Mouse (Mus musculus) urinary bladder, adult 2 months (tissue): ENCODE measurements around the gene Prtg. TPM values are rescaled to one million over a fixed set of nuclear protein-coding genes. Genes with fewer than 3 reads are reported as not detected.

ENCODE experiments used
- DNase-seq: peaks from one replicate; pipeline ENCODE4 v3.0.0; 2022; ENCODE audit warnings: low spot score
- polyA plus RNA-seq: library from polyadenylated mRNA; depleted of rRNA; stranded (reverse); fragments of >200 nt; gene quantifications from 2 replicates; pipeline ENCODE4 v1.2.3, GENCODE M21; 2012; rRNA removed

Gene Prtg
- 0.10 and 0.22 TPM in 2 replicates for polyA plus RNA-seq

DNA sequence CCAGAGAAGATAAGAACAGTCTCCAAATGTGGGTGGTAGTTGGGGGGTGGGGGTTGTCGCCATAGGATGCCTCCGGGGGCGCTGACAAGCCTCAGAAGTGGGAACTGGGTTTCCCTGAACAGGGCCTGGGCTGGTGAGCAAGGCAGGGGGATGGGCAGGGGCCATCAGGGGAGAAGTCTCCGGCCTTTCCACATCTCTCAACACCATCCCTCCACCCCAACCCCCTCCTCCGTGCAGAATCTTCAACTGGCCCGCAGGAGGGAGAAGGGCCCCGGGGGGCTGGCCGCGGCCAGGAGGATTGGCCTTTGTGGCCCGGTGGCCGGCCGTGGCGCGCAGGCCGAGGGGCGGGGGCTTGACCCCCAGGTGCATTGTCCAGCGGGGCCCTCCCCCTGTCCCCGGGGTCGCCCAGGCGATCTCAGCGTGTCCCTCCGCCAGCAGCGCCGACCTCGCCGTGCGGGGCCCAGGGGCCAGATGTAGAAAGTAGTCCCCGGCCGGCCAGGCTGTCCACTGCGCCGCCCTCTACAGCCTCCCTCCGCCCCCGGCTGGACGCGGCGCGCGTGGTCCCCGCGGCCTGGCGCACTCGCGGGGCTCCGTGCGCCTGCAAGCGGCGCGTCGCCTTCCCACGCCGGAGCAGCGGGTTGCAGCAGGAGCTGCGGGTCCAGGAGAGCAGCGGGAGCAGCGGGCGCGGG is at the start of gene Prtg:
Prtg (plus strand) TSS at position 144 of the 689 bp plus-strand sequence.
- DNase-seq: peak; percentile 23

DNA sequence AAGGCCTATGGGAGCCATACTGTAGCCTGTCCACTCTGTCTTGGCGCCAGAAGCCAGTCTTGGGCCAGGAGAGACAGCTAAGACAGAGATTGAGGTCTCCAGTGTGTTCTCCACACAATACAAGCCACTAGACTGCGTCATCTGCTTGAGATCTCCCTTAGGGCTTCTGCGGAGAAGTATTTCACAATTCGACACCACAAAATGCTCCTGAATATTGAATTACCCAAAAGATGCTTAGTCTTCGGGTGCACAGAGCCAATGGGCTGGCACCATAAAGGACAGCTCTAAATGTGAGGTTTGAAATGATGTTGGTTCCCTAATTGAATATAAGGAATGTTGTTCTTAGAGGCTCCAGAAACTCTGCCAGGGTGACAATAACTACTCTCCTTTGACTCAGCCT is 49.5 kb upstream of the Prtg start:
- no peak for DNase-seq

DNA sequence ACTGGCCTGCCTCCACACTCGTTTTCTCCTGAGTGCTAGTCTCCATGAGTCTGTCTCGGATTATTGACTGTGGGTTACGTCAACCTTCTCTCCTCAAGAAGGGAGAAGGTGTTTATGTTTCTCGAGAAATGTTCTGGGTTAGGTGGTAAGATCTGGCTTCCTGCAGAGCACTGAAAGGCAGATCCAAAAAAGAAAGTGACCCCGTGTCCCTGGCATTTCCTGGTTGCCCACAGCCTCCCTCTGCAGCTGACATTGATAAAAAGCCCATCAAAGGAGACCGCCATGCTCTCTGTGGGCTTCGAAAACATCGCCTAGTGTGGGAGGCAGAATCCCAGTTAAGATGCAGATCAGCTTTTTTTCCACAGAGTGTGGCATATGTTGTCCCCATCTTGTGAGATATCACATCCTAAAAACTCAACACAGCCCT is 48.0 kb upstream of the Prtg start:
- no peak for DNase-seq

DNA sequence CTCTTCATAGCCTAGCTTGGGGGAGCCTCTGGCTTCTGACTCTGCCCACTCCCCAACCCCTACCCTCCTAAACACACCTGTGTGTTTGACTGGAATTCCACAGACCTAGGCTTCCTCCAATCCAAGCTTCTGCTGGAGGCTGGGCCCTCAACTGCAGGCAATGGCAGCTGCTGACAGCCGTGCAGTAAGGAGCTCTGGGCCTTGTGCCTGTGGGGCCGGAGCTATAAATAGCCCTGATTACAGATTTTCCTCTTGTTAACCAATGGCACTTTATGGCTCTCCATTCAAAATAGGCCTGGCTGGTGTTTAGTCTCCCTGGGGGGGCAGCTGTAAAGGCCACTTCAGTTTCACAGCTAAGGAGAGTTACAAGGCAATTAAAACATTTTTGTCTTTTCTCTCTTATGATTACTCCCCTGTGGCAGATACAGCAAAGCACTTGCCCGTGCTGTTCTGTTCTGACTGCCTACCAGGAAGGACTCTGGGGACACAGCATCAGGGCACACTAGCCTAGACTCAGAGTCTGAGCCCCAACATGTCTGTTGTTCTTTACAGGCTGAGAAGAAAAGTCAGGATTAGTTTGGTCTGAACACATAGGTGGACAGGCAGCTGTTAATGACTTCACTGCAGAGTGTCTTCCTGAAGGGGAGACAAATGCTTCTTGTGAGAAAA is 43.5 kb upstream of the Prtg start:
- DNase-seq: no peak

DNA sequence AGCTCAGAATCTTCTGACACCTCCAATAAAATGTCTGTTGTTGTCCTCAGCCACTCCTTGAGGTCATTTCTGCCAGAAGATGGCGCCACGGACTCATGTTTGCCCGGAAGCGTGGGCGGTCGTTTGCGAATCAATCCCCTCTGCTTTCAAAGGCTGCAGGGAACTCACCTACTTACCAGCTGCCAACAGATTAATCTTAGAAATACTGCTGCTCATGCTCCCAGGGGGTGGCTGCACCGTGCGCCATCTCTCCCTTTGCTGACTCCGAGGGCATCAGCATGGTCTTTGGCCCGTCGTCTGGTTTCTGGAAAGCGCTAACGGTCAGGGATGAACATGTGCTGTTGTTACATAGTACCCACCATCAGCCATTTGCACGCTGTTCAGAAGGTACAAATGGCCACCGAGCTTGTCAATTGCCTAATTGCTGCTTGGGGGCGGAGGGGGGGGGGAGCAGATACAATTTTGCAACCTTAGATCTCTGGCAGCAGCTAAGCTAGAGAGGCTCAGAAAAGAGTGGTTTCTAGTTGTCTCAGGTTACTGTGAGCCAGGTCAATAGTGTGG is 39.8 kb upstream of the Prtg start:
- DNase-seq: peak; percentile 57

DNA sequence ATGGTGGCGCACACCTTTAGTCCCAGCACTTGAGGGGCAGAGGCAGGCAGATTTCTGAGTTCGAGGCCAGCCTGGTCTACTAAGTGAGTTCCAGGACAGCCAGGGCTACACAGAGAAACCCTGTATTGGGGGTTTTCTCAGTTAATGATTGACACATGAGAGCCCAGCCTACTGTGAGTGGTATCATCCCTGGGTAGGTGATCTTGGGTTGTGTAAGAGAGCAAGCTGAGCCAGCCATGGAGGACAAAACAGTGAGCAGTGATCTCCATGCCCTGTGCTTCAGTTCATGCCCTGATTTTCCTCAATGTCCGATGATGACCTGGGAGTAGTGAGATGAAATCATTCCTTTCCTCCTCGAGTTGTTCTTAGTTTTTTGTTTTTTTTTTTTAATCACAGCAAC is 31.7 kb upstream of the Prtg start:
- DNase-seq: no peak

DNA sequence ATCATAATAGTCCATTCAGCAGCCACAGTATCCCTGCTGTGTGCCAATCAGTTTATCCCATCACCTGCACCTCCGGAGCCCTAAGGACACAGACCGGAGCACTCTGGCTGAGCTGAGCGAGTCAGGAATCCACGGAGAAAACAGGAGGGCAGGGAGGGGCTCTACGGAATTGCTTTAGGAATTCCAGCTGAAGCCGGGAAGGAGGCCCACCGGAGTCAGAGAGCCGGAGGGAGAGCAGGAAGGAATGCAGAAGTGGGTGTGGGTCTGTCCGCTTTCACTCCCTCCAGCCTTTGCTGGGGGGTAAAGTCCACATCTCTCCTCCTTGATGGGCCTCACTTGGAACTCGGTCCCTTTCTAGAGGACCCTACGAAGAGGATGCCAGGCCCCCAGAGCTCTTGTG is 27.7 kb upstream of the Prtg start:
- DNase-seq: no peak

DNA sequence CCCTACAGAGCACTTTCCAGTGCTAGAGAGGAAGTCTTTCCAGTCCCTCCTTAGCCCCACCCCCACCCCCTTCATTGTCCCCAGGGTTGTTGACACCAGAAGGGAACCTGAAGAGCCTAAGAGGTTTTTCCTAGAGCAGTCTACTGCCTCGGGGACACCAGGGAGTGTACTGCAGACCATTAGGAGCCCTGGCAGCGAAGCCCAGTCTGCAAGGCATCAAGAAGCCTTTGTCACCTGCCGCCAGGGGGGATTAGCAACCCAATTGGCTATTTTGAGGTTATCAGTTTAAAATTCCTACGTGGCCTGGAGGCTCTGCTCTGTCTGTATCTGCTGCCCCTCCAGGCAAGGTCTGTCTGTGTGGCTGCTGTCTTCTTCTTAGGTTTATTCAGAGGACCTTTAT is 26.9 kb upstream of the Prtg start:
- DNase-seq: no peak

DNA sequence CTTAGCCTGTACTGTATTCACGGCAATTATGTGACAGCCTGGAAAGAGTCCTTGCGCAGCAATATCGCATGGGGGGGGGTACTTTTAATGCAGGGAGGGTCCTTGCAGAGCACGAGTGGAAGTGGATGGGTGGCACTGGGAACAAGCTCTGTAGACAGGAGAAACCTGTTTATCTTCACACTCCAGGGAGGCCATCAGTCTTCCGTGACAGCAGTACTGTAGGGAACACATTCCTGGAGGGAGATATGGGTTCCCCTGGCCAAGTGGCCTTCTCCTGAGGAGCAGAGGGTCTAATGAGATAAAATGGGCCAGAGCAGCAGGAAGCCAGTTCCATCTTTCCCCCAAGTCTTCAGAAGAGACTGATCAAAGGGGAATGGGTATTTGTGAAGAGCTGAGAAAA is 26.0 kb upstream of the Prtg start:
- DNase-seq: no peak

DNA sequence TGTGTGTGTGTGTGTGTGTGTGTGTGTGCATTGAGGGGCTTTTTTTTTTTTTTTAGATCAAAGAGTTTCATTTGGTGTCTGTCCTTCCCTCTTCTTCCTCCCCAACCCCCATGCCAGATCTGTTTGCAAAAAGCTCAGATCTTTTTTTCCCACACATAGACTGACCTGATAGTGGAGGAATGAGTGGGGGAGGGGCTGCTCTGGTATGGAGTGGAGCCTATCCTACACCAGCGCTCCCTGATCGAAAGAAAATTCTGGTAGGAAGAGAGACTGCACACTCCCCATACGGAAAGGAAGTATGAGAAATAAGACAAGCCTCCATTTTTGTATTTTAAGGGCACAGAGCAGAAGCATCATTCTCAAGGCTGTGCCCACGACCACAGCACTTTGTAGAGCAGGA is 25.2 kb upstream of the Prtg start:
- DNase-seq: no peak

DNA sequence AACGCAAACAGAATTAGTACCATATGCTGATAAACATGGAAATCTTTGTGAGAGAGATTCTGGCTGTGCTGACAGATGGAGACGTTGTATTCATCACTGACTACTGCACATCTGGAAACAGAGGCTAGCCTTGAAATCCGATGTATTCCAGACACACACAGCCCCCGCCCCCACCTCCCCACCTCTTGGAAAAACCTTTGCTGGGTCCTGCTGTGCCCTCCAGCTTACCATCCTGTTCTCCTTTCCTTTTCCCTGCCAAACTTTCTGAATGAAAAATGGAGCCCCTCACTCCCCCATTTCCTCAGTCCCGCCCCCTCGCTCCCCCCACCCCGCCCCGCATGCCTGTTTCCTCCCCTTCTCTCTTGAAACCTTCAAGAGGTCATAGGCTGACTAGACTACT is 24.6 kb upstream of the Prtg start:
- no peak for DNase-seq

DNA sequence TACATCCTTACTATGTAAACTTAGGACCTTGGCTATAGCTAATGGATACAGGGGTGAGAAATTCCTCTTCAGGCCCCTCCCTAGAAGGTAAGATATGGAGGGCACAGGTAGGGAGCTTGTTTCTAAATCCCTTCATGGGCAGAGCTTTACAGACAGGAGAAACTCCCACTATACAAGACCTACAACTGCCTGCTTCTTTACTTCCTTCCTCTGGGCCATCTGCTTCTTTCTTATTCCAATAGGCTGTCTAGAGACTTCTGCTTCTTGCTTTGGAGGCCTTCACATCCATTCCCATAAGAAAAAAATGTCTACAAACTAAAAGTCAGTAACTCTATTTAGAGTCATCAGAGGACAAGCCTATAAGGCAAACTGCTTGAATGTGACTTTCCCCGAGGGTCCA is 18.9 kb upstream of the Prtg start:
- DNase-seq: no peak

DNA sequence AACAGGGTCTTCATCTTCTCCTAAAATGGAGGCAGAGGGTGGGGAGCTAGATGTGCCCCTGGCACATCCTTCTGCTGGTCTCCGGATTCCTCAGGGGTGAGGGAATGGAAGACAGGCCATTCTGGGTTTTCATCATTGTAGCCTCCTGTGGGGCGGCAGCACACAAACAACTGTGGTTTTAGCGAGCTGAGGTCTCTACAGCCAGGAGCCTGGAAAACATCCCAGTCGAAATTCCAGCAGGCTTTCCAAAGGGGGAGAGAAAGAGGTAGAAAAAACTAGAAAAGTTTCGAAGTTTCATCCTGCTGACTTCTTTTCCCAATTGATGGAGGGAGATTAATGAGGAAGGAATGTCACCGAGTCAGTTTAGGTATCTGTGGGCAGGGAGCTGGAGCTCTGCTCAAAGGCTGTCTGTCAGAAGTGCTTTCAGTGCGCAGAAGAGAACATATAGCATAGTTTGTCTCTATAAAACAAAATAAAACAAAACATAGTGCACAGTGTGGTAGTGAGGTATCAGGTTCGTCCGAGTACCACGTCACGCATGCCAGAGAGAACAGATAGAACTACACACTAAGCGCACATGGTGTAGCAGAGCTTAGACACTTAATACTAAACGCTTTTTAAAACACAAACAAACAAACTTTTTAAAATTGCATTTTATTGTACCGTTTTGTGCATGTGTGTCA is 16.0 kb upstream of the Prtg start:
- no peak for DNase-seq

DNA sequence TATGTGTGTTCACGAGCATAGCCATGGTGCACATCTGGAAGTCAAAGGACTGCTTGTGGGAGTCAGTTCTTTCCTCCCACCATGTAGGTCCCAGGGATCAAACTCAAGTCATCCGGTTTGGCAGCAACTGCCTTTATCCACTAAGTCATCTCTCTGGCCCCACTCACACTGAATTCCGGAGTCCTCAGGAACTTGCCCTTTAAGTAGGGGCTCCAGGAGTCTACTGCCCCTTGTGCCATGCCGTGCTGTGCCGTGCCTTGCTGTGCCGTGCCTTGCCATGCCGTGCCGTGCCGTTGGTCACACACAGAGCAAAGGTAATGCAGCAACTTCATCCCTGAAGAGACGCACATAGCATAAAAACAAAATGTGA is 15.5 kb upstream of the Prtg start:
- no peak for DNase-seq

DNA sequence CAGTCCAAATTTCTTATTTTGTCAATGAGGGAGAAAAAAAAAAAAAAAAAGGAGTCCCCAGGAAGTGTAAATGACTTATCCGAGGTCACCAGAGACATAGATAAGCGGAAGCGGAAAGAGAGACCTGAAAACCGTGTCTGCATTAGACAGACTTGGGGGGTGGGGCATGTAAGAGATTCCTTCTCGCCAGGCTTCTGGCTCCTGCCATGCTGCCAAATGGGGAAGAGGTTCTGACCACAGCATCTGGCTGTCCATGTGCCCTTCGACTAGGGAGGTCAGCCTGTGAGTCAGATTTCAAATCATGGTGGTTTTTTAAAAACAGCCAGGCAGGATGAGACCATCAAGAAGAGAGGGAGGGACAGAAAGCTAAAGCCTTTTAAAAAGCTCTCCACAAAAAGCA is 15.0 kb upstream of the Prtg start:
- DNase-seq: no peak

DNA sequence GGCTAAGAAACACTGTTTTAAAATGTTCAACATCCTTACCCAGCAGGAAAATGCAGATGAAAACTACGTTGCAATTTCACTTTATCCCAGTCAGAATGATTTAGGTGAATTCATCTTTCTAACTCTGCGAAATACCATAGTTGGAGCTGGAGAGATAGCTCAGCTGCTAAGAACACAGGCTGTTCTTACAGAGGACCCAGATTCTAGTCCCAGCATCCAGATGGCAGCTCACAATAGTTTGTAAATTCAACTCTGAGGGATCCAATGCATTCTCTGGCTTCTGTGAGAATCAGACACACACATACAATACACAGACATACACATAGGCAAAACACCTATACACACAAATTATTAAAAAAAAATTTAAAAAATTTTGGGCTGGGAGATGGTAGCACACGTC is 11.4 kb upstream of the Prtg start:
- DNase-seq: no peak

DNA sequence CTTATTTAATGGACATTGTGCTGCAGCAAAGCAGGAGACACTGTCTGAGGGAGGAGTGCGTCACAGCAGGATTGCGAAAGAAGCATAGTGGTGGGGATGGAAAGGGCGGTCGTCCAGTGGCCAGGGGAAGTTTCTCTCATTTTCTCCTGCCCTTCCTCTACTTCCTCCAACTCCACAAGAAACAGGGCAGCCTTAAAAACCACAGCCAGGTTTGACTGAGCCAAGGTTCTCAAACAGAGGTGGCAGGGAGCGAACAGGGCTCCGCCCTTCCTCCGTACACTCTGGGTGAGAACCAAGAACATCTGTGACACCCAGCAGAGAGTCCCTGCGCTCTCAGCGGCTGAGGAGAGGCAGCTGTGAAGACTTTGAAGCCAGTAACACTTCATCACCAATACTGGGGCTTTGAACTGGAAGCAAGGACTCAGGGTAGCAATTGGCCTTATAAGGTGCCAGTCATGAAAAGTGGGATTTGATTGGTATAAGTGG is 9.5 kb upstream of the Prtg start:
- DNase-seq: no peak

DNA sequence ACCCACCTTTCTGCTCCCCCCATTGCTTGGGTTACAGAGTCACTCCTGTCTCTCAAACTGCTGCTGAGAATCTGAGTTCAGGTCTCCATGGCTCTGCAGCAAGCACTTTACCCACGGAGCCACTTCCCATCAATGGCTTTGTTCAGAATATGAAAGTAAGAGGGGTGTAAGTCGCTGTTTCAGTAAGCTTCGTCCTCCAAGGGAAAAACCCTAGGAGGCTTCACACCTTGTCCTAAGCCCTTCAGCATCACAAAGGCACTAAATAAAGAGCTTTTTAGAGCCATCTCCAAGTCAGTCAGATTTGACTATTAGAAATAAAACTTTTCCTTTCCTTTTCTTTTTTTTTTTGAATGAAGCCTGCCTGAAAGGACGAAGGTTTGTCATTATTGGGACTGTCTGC is 3.4 kb upstream of the Prtg start:
- no peak for DNase-seq

DNA sequence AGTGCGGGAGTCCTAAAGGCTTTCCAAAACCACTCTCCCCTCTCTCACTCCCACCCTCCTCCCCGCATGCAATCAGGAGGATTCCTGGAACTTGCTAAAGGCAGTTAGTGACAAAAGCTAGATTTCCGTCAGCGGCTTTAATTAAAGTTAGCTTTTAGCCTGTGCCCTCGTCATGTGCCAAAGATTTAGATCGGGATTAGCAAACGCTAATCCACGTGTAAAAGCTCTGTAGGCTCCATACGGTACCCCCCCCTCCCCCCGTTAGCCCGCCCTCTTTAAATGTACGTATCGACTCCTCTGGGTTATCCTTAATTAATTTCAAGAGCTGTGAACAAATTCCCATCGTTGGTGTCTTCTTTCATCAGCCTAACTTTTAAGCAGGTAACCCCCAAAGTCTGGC is 528 bp upstream of the Prtg start:
- DNase-seq: no peak

DNA sequence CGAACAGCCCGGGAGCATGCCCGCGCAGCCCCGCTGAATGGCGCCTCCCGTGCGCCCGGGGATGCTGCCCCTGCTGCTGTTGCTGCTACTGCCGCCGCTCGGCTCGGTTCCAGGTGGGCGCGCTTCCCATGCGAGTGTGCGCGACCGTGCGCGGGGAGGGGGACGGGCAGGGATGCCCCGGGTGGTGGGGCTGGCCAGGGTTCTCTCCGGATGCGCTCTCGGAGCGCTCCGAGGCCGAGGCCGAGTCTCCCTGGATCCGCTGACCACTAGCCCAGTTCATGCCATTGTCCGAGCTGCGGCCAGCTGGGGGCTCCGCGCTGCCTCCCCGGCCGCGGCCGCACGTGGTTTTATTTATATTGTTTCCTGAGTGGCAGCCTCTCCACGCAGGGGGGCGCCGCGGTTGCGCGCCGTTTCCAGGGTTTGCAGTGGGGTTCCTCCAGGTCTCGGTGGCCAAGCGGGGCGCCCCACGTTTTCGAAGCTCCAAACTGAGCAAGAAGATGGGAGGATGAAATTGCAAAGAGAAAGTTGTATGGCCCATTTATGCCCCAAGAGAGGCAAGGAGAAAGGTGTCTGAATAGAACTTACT is 839 bp downstream of the Prtg start:
- DNase-seq: no peak

DNA sequence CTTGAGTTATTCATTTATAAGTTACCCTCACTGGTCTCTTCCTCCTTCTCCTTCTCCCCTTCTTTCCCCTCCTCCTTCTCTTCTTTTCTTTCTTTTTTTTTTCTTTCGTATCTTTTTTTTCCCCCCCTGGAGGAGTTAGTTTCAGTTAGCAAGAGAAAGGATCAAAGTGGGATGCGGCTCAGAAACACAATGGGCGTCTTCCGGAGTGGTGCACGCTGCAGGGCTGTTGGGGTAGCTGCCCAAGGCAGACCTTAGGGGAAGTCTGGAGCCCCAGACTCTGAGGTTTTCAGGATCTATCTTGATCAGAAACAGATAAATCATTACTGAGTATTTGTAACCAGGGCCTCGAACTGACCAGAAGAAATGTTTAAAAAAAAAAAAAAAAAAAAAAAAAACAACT is 1.5 kb downstream of the Prtg start:
- DNase-seq: no peak

DNA sequence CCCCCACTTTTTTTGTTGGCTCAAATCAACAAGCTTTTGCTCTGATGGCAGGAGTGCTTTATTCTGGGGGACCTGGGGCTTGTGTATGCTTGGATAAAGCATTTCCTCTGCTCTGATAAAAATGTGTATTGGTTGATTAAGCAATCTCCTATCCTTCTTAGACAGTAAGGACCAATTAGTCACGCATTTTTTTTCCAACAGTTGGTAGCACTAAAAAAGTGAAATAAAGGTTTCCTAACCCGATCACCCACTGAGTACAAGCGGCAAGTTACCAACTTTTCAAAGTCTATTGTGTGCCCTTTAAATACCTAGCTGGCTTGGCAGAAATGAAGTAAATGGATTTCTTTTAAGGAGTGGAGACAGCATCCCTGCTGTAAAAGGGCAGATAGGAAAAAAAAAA is 1.9 kb downstream of the Prtg start:
- DNase-seq: no peak
